Mouse (Mus musculus) forelimb bud, embryonic 11.5 days (tissue): ENCODE measurements around the gene Lrch3.
A peak's percentile ranks its signal among the peaks of the same experiment; 100 is the strongest.
"Not testable (repeated sequence)": the region's sequence is repeated elsewhere in the genome, so short reads cannot be mapped to it uniquely, and the experiment has no call there.

Experiments
- DNase-seq: peaks from one replicate; pipeline ENCODE4 v3.0.0-alpha.2; 2012; ENCODE audit warnings: low read depth, low spot score

The Lrch3 gene

GRCm38 (mm10) chr16:32913212-32913611 is 688 bp upstream of the Lrch3 start:
- no peak for DNase-seq

GRCm38 (mm10) chr16:32915292-32916068 is 1.6 kb downstream of the Lrch3 start:
- DNase-seq: no peak

GRCm38 (mm10) chr16:32926629-32927028 is 12.7 kb downstream of the Lrch3 start:
- not testable (repeated sequence) for DNase-seq

- DNase-seq: no peak
Observed at GRCm38 (mm10) chr16:32927044-32927443, 13.1 kb downstream of the Lrch3 start.

GRCm38 (mm10) chr16:32929918-32930317 is 16.0 kb downstream of the Lrch3 start:
- DNase-seq: no peak

- no peak for DNase-seq
Observed at GRCm38 (mm10) chr16:32934470-32934869, 20.6 kb downstream of the Lrch3 start.

- no peak for DNase-seq
Observed at GRCm38 (mm10) chr16:32935088-32935487, 21.2 kb downstream of the Lrch3 start.

GRCm38 (mm10) chr16:32937358-32937757 is 23.5 kb downstream of the Lrch3 start:
- DNase-seq: no peak

GRCm38 (mm10) chr16:32939301-32939700 is 25.4 kb downstream of the Lrch3 start:
- not testable (repeated sequence) for DNase-seq

- DNase-seq: not testable (repeated sequence)
Observed at GRCm38 (mm10) chr16:32939716-32940115, 25.8 kb downstream of the Lrch3 start.

- DNase-seq: not testable (repeated sequence)
Observed at GRCm38 (mm10) chr16:32941226-32941625, 27.3 kb downstream of the Lrch3 start.

- DNase-seq: peak; percentile 37
Observed at GRCm38 (mm10) chr16:32942694-32943093, 28.8 kb downstream of the Lrch3 start.

GRCm38 (mm10) chr16:32945379-32945778 is 31.5 kb downstream of the Lrch3 start:
- no peak for DNase-seq

GRCm38 (mm10) chr16:32948016-32948415 is 34.1 kb downstream of the Lrch3 start:
- no peak for DNase-seq

- no peak for DNase-seq
Observed at GRCm38 (mm10) chr16:32948656-32949055, 34.8 kb downstream of the Lrch3 start.

GRCm38 (mm10) chr16:32949281-32949680 is 35.4 kb downstream of the Lrch3 start:
- DNase-seq: no peak

- no peak for DNase-seq
Observed at GRCm38 (mm10) chr16:32951074-32951473, 37.2 kb downstream of the Lrch3 start.

GRCm38 (mm10) chr16:32953806-32954205 is 39.9 kb downstream of the Lrch3 start:
- no peak for DNase-seq

- no peak for DNase-seq
Observed at GRCm38 (mm10) chr16:32954304-32954703, 40.4 kb downstream of the Lrch3 start.

- DNase-seq: no peak
Observed at GRCm38 (mm10) chr16:32956889-32957288, 43.0 kb downstream of the Lrch3 start.

GRCm38 (mm10) chr16:32972535-32972934 is 58.6 kb downstream of the Lrch3 start:
- no peak for DNase-seq

GRCm38 (mm10) chr16:32973047-32973446 is 59.1 kb downstream of the Lrch3 start:
- DNase-seq: no peak

GRCm38 (mm10) chr16:32980227-32980626 is 66.3 kb downstream of the Lrch3 start:
- no peak for DNase-seq

- DNase-seq: no peak
Observed at GRCm38 (mm10) chr16:32981405-32981804, 67.5 kb downstream of the Lrch3 start.
